Mouse (Mus musculus) liver, embryonic 14.5 days (tissue): ENCODE measurements around the gene Sgpl1. TPM values are rescaled to one million over a fixed set of nuclear protein-coding genes. Genes with fewer than 3 reads are reported as not detected.

ENCODE experiments used
- ATAC-seq: fragments of 200-750 bp; cut with Nextera tagmentation; 2 replicates; pipeline ENCODE4 v1.8.0; 2017; ENCODE audit warnings: moderate number of reproducible peaks, mild to moderate bottlenecking, moderate library complexity; ENCODE audit not compliant: insufficient read depth
- DNase-seq, 3 experiments: peaks; one replicate each; pipeline ENCODE4 v3.0.0-alpha.2; 2012 to 2013; ENCODE audit warnings: low read depth in 3 of 3, low spot score in 3 of 3
- H3K27ac ChIP-seq: fragments of 300-500 bp; sonication (generic); 2 replicates; pipeline ENCODE4 v1.5.1; 2014; ENCODE audit warnings: moderate library complexity, mild to moderate bottlenecking, control low read depth, inconsistent platforms
- H3K27me3 ChIP-seq: fragments of 300-500 bp; sonication (generic); 2 replicates; pipeline ENCODE4 v1.6.1; 2014; ENCODE audit warnings: mild to moderate bottlenecking, low read length, moderate library complexity; ENCODE audit not compliant: control insufficient read depth, insufficient read depth
- H3K36me3 ChIP-seq: fragments of 300-500 bp; sonication (generic); replicated peaks from 2 replicates; pipeline ENCODE4 v1.6.1; 2014; ENCODE audit warnings: low read depth; ENCODE audit not compliant: control insufficient read depth, insufficient read depth
- H3K4me1 ChIP-seq, 2 experiments: fragments of 200-500 bp in 1 of 2; fragments of 300-500 bp in 1 of 2; sonication (generic) in 1 of 2; replicated peaks; 2 replicates each; pipeline ENCODE4 v1.6.1; 2012 to 2014; ENCODE audit warnings: antibody characterized with exemption in 1 of 2, inconsistent platforms in 1 of 2, low read length in 1 of 2; ENCODE audit not compliant: control insufficient read depth in 2 of 2, insufficient read depth in 2 of 2
- H3K4me2 ChIP-seq: fragments of 300-500 bp; sonication (generic); 2 replicates; pipeline ENCODE4 v1.6.1; 2014; ENCODE audit warnings: low read depth, mild to moderate bottlenecking, control low read depth, moderate library complexity
- H3K4me3 ChIP-seq, 2 experiments: fragments of 200-500 bp in 1 of 2; fragments of 300-500 bp in 1 of 2; sonication (generic) in 1 of 2; 2 replicates each; pipeline ENCODE4 v1.5.1; 2012 to 2014; ENCODE audit warnings: low read depth in 2 of 2, low read length in 2 of 2, mild to moderate bottlenecking in 2 of 2, control low read depth in 1 of 2, inconsistent platforms in 1 of 2, moderate library complexity in 1 of 2; ENCODE audit not compliant: insufficient read depth in 1 of 2
- H3K9ac ChIP-seq: fragments of 300-500 bp; sonication (generic); replicated peaks from 2 replicates; pipeline ENCODE4 v1.6.1; 2014; ENCODE audit warnings: mild to moderate bottlenecking, control low read depth, moderate library complexity
- H3K9me3 ChIP-seq: fragments of 300-500 bp; sonication (generic); 2 replicates; pipeline ENCODE4 v1.6.1; 2016; ENCODE audit warnings: low read length, mixed read lengths; ENCODE audit not compliant: control insufficient read depth
- CTCF ChIP-seq: IDR thresholded peaks from 2 replicates; pipeline ENCODE4 v1.5.1; 2016; ENCODE audit warnings: antibody characterized with exemption, low read depth, control low read depth
- EP300 ChIP-seq: IDR thresholded peaks from 2 replicates; pipeline ENCODE4 v1.6.1; 2016; ENCODE audit warnings: antibody characterized with exemption, low read depth
- WGBS: fragments of 180-500 bp; shearing (Covaris S2); extraction: QIAGEN DNeasy Blood & Tissue Kit; methylation state at CpG from one replicate; pipeline ENCODE4 v1.1.7; 2014; ENCODE audit not compliant: insufficient replicate concordance; 5-methylcytosine and 5-hydroxymethylcytosine counted together
- microRNA-seq: library from miRNA; unstranded; fragments of <30 nt; microRNA quantifications from one replicate; pipeline ENCODE4, GENCODE M21; 2016
- polyA plus RNA-seq, 2 experiments: library from polyadenylated mRNA; depleted of rRNA in 1 of 2; stranded (reverse) in 1 of 2; unstranded in 1 of 2; fragments of >200 nt; fragmentation: Nextera tagmentation in 1 of 2; extraction: Ambion mirVana in 1 of 2; gene quantifications; 2 replicates each; pipeline versions ENCODE4 v1.2.1 to v1.2.3; 2012 to 2014

Gene Sgpl1
- polyA plus RNA-seq, 2 experiments: 10.7 to 16.6 TPM

DNA sequence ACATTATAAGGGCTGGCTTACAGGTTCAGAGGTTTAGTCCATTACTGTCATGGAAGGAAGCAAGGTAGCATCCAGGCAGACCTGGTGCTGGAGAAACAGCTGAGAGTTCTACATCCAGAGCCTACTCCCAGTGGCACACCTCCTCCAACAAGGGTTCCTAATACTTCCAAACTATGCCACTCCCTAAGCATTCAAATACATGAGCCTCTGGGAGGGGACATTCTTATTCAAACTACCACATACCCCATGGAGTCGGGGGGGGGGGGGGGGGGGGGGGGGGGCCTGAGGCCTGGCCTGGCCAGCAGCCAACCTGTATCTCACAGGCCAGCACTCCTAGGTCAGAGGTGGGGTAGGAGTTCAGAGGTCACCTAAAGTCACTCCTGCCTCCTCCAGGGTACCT, 88.4 kb downstream of the Sgpl1 start:
- Histone ChIP-seq H3K27me3 (no peaks in the 10 kb centered on the region), H3K9ac (no peak overlapping the region), H3K4me3 (no peak overlapping the region), H3K27ac (no peak overlapping the region), H3K4me1 (no peaks in the 10 kb centered on the region), H3K9me3 (no peaks in the 10 kb centered on the region), H3K36me3 (no peaks in the 10 kb centered on the region), H3K4me2 (no peak overlapping the region)
- no CpG with 5 or more reads among the region's 1 CpGs for WGBS
- ATAC-seq: no peak
- no peak for DNase-seq
- TF ChIP-seq CTCF (no peak), EP300 (no peak)

DNA sequence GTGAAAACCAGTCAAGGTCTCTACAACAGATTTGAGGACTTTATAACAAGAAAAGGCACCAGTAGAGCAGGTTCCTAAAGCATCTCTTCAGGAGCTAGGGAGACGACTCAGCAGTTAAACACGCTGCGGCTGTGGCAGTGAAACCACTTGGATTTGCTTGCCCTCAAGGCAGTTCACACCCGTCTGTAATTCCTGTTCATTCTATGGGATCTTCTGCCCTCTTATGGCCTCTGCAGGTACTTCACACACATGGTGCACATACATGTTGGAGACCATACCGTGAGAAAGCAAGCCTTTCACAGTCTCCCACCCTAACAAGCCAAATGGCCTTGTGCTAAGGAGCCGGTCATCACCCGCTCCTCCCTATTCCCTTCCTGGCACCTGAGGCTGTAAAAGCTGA, 90.8 kb downstream of the Sgpl1 start:
- no peak for TF ChIP-seq EP300
- TF ChIP-seq CTCF: no peak
- Histone ChIP-seq H3K4me3 (no peak overlapping the region), H3K9me3 (no peaks in the 10 kb centered on the region), H3K36me3 (no peaks in the 10 kb centered on the region), H3K27me3 (no peaks in the 10 kb centered on the region), H3K4me1 (no peaks in the 10 kb centered on the region), H3K27ac (no peak overlapping the region), H3K9ac (no peak overlapping the region), H3K4me2 (no peak overlapping the region)
- DNase-seq (no peak), ATAC-seq (no peak)
- WGBS: 79% methylated on average over 7 of the region's 7 CpGs

DNA sequence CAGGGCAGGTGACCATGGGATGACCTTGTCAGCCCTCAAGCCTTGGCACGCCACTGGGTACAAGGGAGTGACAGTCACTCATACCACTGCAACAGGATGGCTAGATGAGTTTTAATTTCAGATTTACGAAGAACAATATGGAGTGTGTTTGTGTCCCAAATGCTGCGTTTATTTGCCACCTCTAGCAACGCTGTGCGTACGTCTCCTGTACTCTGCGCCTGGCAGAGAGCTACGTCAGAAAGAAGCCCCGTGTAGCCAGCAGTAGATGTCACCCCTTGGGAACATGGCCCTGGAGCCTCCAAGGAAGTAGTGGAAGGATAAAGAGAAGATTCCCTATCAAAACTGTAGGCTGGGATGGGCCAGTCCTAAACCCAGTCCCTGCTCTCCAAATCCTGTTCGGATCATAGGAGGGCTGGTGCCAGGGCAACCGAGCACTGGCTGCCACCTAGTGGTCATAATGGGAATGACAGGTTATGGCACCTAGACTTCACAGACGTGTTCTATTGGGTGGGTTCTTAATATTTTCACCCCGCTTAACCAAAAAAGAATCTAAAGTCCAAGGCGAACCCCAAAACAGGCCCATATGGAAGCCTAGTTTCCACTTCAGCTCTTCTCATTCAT, 95.4 kb downstream of the Sgpl1 start:
- H3K27ac ChIP-seq: no peak overlapping the region
- H3K4me2 ChIP-seq: no peak overlapping the region
- DNase-seq (peak; percentile 17 to 27 (median 22)), ATAC-seq (no peak)
- no peaks in the 10 kb centered on the region for H3K9me3 ChIP-seq
- no peak overlapping the region for H3K9ac ChIP-seq
- 49% methylated on average over 14 of the region's 14 CpGs for WGBS
- H3K4me3 ChIP-seq: no peak overlapping the region
- H3K36me3 ChIP-seq: no peaks in the 10 kb centered on the region
- TF ChIP-seq CTCF (peak; percentile 94), EP300 (no peak)
- no peaks in the 10 kb centered on the region for H3K27me3 ChIP-seq
- H3K4me1 ChIP-seq: no peaks in the 10 kb centered on the region

Small RNA genes within 50 kb of the gene (microRNA-seq; reads per million reads assigned to microRNA genes)
- not detected for gene Gm44308

Other genes starting within 250 kb of the Sgpl1 start
- gene Pcbd1, start 58.4 kb downstream of the Sgpl1 start, polyA plus RNA-seq (2012; rRNA removed): 75.2 and 79.9 TPM in 2 replicates
- 162 and 164 TPM in 2 replicates for gene Pcbd1, start 58.4 kb downstream of the Sgpl1 start, polyA plus RNA-seq (2014; fragmentation: Nextera tagmentation; extraction: Ambion mirVana)
- gene Tbata, start 24.3 kb upstream of the Sgpl1 start, polyA plus RNA-seq (2012; rRNA removed): not detected in 2 replicates
- gene Tbata, start 24.3 kb upstream of the Sgpl1 start, polyA plus RNA-seq (2014; fragmentation: Nextera tagmentation; extraction: Ambion mirVana): not detected in 2 replicates
- 0.21 and 0.23 TPM in 2 replicates for gene Adamts14, start 125.7 kb upstream of the Sgpl1 start, polyA plus RNA-seq (2012; rRNA removed)
- 0.08 and 0.13 TPM in 2 replicates for gene Adamts14, start 125.7 kb upstream of the Sgpl1 start, polyA plus RNA-seq (2014; fragmentation: Nextera tagmentation; extraction: Ambion mirVana)
- 0.02 TPM in 2 replicates for gene Prf1, start 150.1 kb upstream of the Sgpl1 start, polyA plus RNA-seq (2012; rRNA removed)
- gene Prf1, start 150.1 kb upstream of the Sgpl1 start, polyA plus RNA-seq (2014; fragmentation: Nextera tagmentation; extraction: Ambion mirVana): not detected in 2 replicates
- gene Pald1, start 235.8 kb upstream of the Sgpl1 start, polyA plus RNA-seq (2012; rRNA removed): 3.5 and 4.4 TPM in 2 replicates
- gene Pald1, start 235.8 kb upstream of the Sgpl1 start, polyA plus RNA-seq (2014; fragmentation: Nextera tagmentation; extraction: Ambion mirVana): 3.8 and 4.0 TPM in 2 replicates